Mouse (Mus musculus) embryonic facial prominence, embryonic 11.5 days (tissue): ENCODE measurements around the gene Ski. TPM values are rescaled to one million over a fixed set of nuclear protein-coding genes. Genes with fewer than 3 reads are reported as not detected.
A peak's percentile ranks its signal among the peaks of the same experiment; 100 is the strongest.
"Not testable (repeated sequence)": the region's sequence is repeated elsewhere in the genome, so short reads cannot be mapped to it uniquely, and the experiment has no call there.

Source experiments
- ATAC-seq: fragments of 200-750 bp; cut with Nextera tagmentation; replicated peaks from 2 replicates; pipeline ENCODE4 v1.8.0; 2017; ENCODE audit warnings: low read depth; ENCODE audit not compliant: insufficient number of reproducible peaks, low FRiP score, low TSS enrichment
- DNase-seq: peaks from one replicate; pipeline ENCODE4 v3.0.0-alpha.2; 2015; ENCODE audit warnings: low spot score
- H3K27ac ChIP-seq: fragments of 300-500 bp; sonication (generic); replicated peaks from 2 replicates; pipeline ENCODE4 v1.5.1; 2014; ENCODE audit warnings: mild to moderate bottlenecking, low read depth, low read length, control low read depth
- H3K27me3 ChIP-seq: fragments of 300-500 bp; sonication (generic); 2 replicates; pipeline ENCODE4 v1.6.1; 2014; ENCODE audit warnings: mild to moderate bottlenecking, low read length, moderate library complexity, mixed read lengths; ENCODE audit not compliant: control insufficient read depth, insufficient read depth
- H3K36me3 ChIP-seq: fragments of 300-500 bp; sonication (generic); replicated peaks from 2 replicates; pipeline ENCODE4 v1.6.1; 2014; ENCODE audit warnings: low read depth, mild to moderate bottlenecking, low read length, moderate library complexity, mixed read lengths; ENCODE audit not compliant: control insufficient read depth, insufficient read depth
- H3K4me1 ChIP-seq: fragments of 300-500 bp; sonication (generic); 2 replicates; pipeline ENCODE4 v1.6.1; 2014; ENCODE audit warnings: low read length, mixed read lengths; ENCODE audit not compliant: control insufficient read depth, insufficient read depth
- H3K4me2 ChIP-seq: fragments of 300-500 bp; sonication (generic); 2 replicates; pipeline ENCODE4 v1.6.1; 2014; ENCODE audit warnings: low read depth, mild to moderate bottlenecking, control low read depth, low read length, moderate library complexity
- H3K4me3 ChIP-seq: fragments of 300-500 bp; sonication (generic); 2 replicates; pipeline ENCODE4 v1.5.1; 2014; ENCODE audit warnings: low read depth, low read length, control low read depth
- H3K9ac ChIP-seq: fragments of 300-500 bp; sonication (generic); replicated peaks from 2 replicates; pipeline ENCODE4 v1.6.1; 2014; ENCODE audit warnings: mild to moderate bottlenecking, control low read depth, low read length
- H3K9me3 ChIP-seq: fragments of 300-500 bp; sonication (generic); replicated peaks from 2 replicates; pipeline ENCODE4 v1.6.1; 2016; ENCODE audit warnings: mild to moderate bottlenecking, low read length, inconsistent platforms, mixed read lengths; ENCODE audit not compliant: control insufficient read depth
- WGBS: fragments of 180-500 bp; shearing (Covaris S2); extraction: QIAGEN DNeasy Blood & Tissue Kit; methylation state at CpG from one replicate; pipeline ENCODE4 v1.1.7; 2014; 5-methylcytosine and 5-hydroxymethylcytosine counted together
- polyA plus RNA-seq: library from polyadenylated mRNA; unstranded; fragments of >200 nt; fragmentation: Nextera tagmentation; extraction: Ambion mirVana; gene quantifications from 2 replicates; pipeline ENCODE4 v1.2.1, GENCODE M21; 2014

Ski gene
- polyA plus RNA-seq, 1 experiment from 2014 or later: 15.4 TPM

- H3K4me2 ChIP-seq: peak overlapping the region; percentile 93
- no peaks in the 10 kb centered on the region; the same call in 1 of the 2 replicates for H3K36me3 ChIP-seq
- H3K9ac ChIP-seq: peak overlapping the region; percentile 91
- DNase-seq (no peak), ATAC-seq (no peak)
- no peaks in the 10 kb centered on the region for H3K9me3 ChIP-seq
- peaks cover 3% of the 10 kb centered on the region; the same call in 1 of the 2 replicates for H3K4me1 ChIP-seq
- 11% methylated on average over 23 of the region's 23 CpGs for WGBS
- peak overlapping the region; percentile 65 for H3K4me3 ChIP-seq
- peak overlapping the region; percentile 90 for H3K27ac ChIP-seq
- no peaks in the 10 kb centered on the region for H3K27me3 ChIP-seq
Measured at GRCm38 (mm10) chr4:155250361-155251117, 28.1 kb upstream of the Ski start.

GRCm38 (mm10) chr4:155249648-155250351 is 27.4 kb upstream of the Ski start, which contains the start of gene Faap20:
Gene Faap20 (plus strand): TSS chr4:155249802.
- peaks cover 3% of the 10 kb centered on the region; the same call in 1 of the 2 replicates for H3K4me1 ChIP-seq
- no peaks in the 10 kb centered on the region for H3K27me3 ChIP-seq
- no peaks in the 10 kb centered on the region for H3K9me3 ChIP-seq
- under 1% methylated on average over 41 of the region's 58 CpGs for WGBS
- DNase-seq: peak; percentile 94
- H3K4me3 ChIP-seq: peak within 1 kb of the TSS; percentile 65
- peak within 1 kb of the TSS; percentile 91 for H3K9ac ChIP-seq
- H3K27ac ChIP-seq: peak within 1 kb of the TSS; percentile 90
- H3K4me2 ChIP-seq: peak within 1 kb of the TSS; percentile 93
- H3K36me3 ChIP-seq: no peaks in the 10 kb centered on the region; the same call in 1 of the 2 replicates
- ATAC-seq: peak; percentile 86

GRCm38 (mm10) chr4:155249257-155249647 is 26.9 kb upstream of the Ski start:
- ATAC-seq (peak; percentile 77), DNase-seq (peak; percentile 99)
- Histone ChIP-seq H3K36me3 (no peaks in the 10 kb centered on the region; the same call in 1 of the 2 replicates), H3K4me1 (peaks cover 3% of the 10 kb centered on the region; the same call in 1 of the 2 replicates), H3K4me2 (peak overlapping the region; percentile 93), H3K27me3 (no peaks in the 10 kb centered on the region), H3K4me3 (peak overlapping the region; percentile 65), H3K9me3 (no peaks in the 10 kb centered on the region), H3K27ac (peak overlapping the region; percentile 90), H3K9ac (peak overlapping the region; percentile 91)
- WGBS: 1% methylated on average over 9 of the region's 9 CpGs

- not testable (repeated sequence) for H3K27me3 ChIP-seq, H3K36me3 ChIP-seq, H3K9ac ChIP-seq, H3K4me2 ChIP-seq, H3K9me3 ChIP-seq, H3K27ac ChIP-seq, DNase-seq, ATAC-seq, H3K4me3 ChIP-seq, H3K4me1 ChIP-seq
- WGBS: 89% methylated on average over 3 of the region's 3 CpGs
Measured at GRCm38 (mm10) chr4:155248054-155248453, 25.7 kb upstream of the Ski start.

- DNase-seq (no peak), ATAC-seq (no peak)
- Histone ChIP-seq H3K27ac (no peak overlapping the region), H3K4me2 (no peak overlapping the region), H3K4me3 (no peak overlapping the region), H3K36me3 (no peaks in the 10 kb centered on the region), H3K4me1 (peaks cover 3% of the 10 kb centered on the region; the same call in 1 of the 2 replicates), H3K9ac (no peak overlapping the region), H3K9me3 (no peaks in the 10 kb centered on the region), H3K27me3 (no peaks in the 10 kb centered on the region)
- whole genome bisulfite sequencing: 89% methylated on average over 12 of the region's 12 CpGs
Measured at GRCm38 (mm10) chr4:155246691-155247105, 24.3 kb upstream of the Ski start.

GRCm38 (mm10) chr4:155245770-155246492 is 23.5 kb upstream of the Ski start:
- DNase-seq: no peak
- Histone ChIP-seq H3K9ac (no peak overlapping the region), H3K27me3 (no peaks in the 10 kb centered on the region), H3K27ac (no peak overlapping the region), H3K4me3 (no peak overlapping the region), H3K9me3 (no peaks in the 10 kb centered on the region), H3K4me2 (no peak overlapping the region), H3K4me1 (peaks cover 3% of the 10 kb centered on the region; the same call in 1 of the 2 replicates), H3K36me3 (no peaks in the 10 kb centered on the region)
- WGBS: 52% methylated on average over 6 of the region's 6 CpGs
- ATAC-seq: no peak

GRCm38 (mm10) chr4:155243233-155243632 is 20.8 kb upstream of the Ski start:
- 83% methylated on average over 12 of the region's 12 CpGs for WGBS
- no peaks in the 10 kb centered on the region for H3K27me3 ChIP-seq
- H3K4me1 ChIP-seq: no peaks in the 10 kb centered on the region
- H3K9me3 ChIP-seq: no peaks in the 10 kb centered on the region
- DNase-seq: no peak
- H3K27ac ChIP-seq: no peak overlapping the region
- H3K4me2 ChIP-seq: no peak overlapping the region
- no peak for ATAC-seq
- no peak overlapping the region for H3K9ac ChIP-seq
- H3K4me3 ChIP-seq: no peak overlapping the region
- no peaks in the 10 kb centered on the region for H3K36me3 ChIP-seq
